Mouse (Mus musculus): ENCODE results near the gene Lgi2. TPM values are rescaled to one million over a fixed set of nuclear protein-coding genes. Genes with fewer than 3 reads are reported as not detected.
A peak's percentile ranks its signal among the peaks of the same experiment; 100 is the strongest.

The Lgi2 gene
- polyA plus RNA-seq, 1 experiment = 25.6 TPM

- TF ChIP-seq CTCF (IDR thresholded peaks at IDR 0.05; ENCODE audit: extremely low read depth, insufficient read depth, low read length) = no peak
- TF ChIP-seq POLR2A (IDR thresholded peaks at IDR 0.05; ENCODE audit: extremely low read depth, insufficient read depth, low read length) = no peak
- Histone ChIP-seq H3K27ac (ENCODE audit: insufficient read depth, low read length) (no peak overlapping the region), H3K4me3 (ENCODE audit: insufficient read depth, low read length) (no peak overlapping the region), H3K4me1 (ENCODE audit: control insufficient read depth, insufficient read depth, low read length) (no peaks in the 10 kb centered on the region)
These were observed 21.1 kb upstream of the Lgi2 start for GRCm38 (mm10) chr5:52587291-52587733.

- TF ChIP-seq CTCF (IDR thresholded peaks at IDR 0.05; ENCODE audit: extremely low read depth, insufficient read depth, low read length) (no peak), POLR2A (IDR thresholded peaks at IDR 0.05; ENCODE audit: extremely low read depth, insufficient read depth, low read length) (no peak)
- Histone ChIP-seq H3K4me3 (ENCODE audit: insufficient read depth, low read length) (no peak overlapping the region), H3K27ac (ENCODE audit: insufficient read depth, low read length) (no peak overlapping the region), H3K4me1 (ENCODE audit: control insufficient read depth, insufficient read depth, low read length) (peaks cover 4% of the 10 kb centered on the region; the same call in 1 of the 2 replicates)
These were observed 6.3 kb upstream of the Lgi2 start for GRCm38 (mm10) chr5:52572572-52572971.

- no peak overlapping the region for H3K27ac ChIP-seq (ENCODE audit: insufficient read depth, low read length)
- no peak overlapping the region for H3K4me3 ChIP-seq (ENCODE audit: insufficient read depth, low read length)
- TF ChIP-seq CTCF (IDR thresholded peaks at IDR 0.05; ENCODE audit: extremely low read depth, insufficient read depth, low read length) (no peak), POLR2A (IDR thresholded peaks at IDR 0.05; ENCODE audit: extremely low read depth, insufficient read depth, low read length) (no peak)
- peaks cover 4% of the 10 kb centered on the region; the same call in 1 of the 2 replicates for H3K4me1 ChIP-seq (ENCODE audit: control insufficient read depth, insufficient read depth, low read length)
These were observed 4.5 kb upstream of the Lgi2 start for GRCm38 (mm10) chr5:52570746-52571145.

GRCm38 (mm10) chr5:52565214-52565812 is 949 bp downstream of the Lgi2 start:
- no peak overlapping the region for H3K27ac ChIP-seq (ENCODE audit: insufficient read depth, low read length)
- H3K4me3 ChIP-seq (ENCODE audit: insufficient read depth, low read length) = peak overlapping the region; percentile 41
- TF ChIP-seq POLR2A (IDR thresholded peaks at IDR 0.05; ENCODE audit: extremely low read depth, insufficient read depth, low read length) (no peak), CTCF (IDR thresholded peaks at IDR 0.05; ENCODE audit: extremely low read depth, insufficient read depth, low read length) (no peak)
- H3K4me1 ChIP-seq (ENCODE audit: control insufficient read depth, insufficient read depth, low read length) = peaks cover 4% of the 10 kb centered on the region; the same call in 1 of the 2 replicates

GRCm38 (mm10) chr5:52564351-52564750 is 1.9 kb downstream of the Lgi2 start:
- H3K4me1 ChIP-seq (ENCODE audit: control insufficient read depth, insufficient read depth, low read length) = no peaks in the 10 kb centered on the region
- H3K4me3 ChIP-seq (ENCODE audit: insufficient read depth, low read length) = peak overlapping the region; percentile 41; the same call in 1 of the 2 replicates
- TF ChIP-seq POLR2A (IDR thresholded peaks at IDR 0.05; ENCODE audit: extremely low read depth, insufficient read depth, low read length) (no peak), CTCF (IDR thresholded peaks at IDR 0.05; ENCODE audit: extremely low read depth, insufficient read depth, low read length) (no peak)
- no peak overlapping the region for H3K27ac ChIP-seq (ENCODE audit: insufficient read depth, low read length)

- TF ChIP-seq CTCF (IDR thresholded peaks at IDR 0.05; ENCODE audit: extremely low read depth, insufficient read depth, low read length) (no peak), POLR2A (IDR thresholded peaks at IDR 0.05; ENCODE audit: extremely low read depth, insufficient read depth, low read length) (no peak)
- H3K4me1 ChIP-seq (ENCODE audit: control insufficient read depth, insufficient read depth, low read length) = no peaks in the 10 kb centered on the region
- no peak overlapping the region for H3K27ac ChIP-seq (ENCODE audit: insufficient read depth, low read length)
- no peak overlapping the region for H3K4me3 ChIP-seq (ENCODE audit: insufficient read depth, low read length)
These were observed 6.0 kb downstream of the Lgi2 start for GRCm38 (mm10) chr5:52560240-52560639.

- Histone ChIP-seq H3K4me1 (ENCODE audit: control insufficient read depth, insufficient read depth, low read length) (no peaks in the 10 kb centered on the region), H3K4me3 (ENCODE audit: insufficient read depth, low read length) (no peak overlapping the region), H3K27ac (ENCODE audit: insufficient read depth, low read length) (no peak overlapping the region)
- TF ChIP-seq POLR2A (IDR thresholded peaks at IDR 0.05; ENCODE audit: extremely low read depth, insufficient read depth, low read length) (no peak), CTCF (IDR thresholded peaks at IDR 0.05; ENCODE audit: extremely low read depth, insufficient read depth, low read length) (no peak)
These were observed 10.7 kb downstream of the Lgi2 start for GRCm38 (mm10) chr5:52555526-52555925.

GRCm38 (mm10) chr5:52551318-52551632 is 15.0 kb downstream of the Lgi2 start:
- Histone ChIP-seq H3K27ac (ENCODE audit: insufficient read depth, low read length) (no peak overlapping the region), H3K4me1 (ENCODE audit: control insufficient read depth, insufficient read depth, low read length) (no peaks in the 10 kb centered on the region), H3K4me3 (ENCODE audit: insufficient read depth, low read length) (no peak overlapping the region)
- TF ChIP-seq POLR2A (IDR thresholded peaks at IDR 0.05; ENCODE audit: extremely low read depth, insufficient read depth, low read length) (no peak), CTCF (IDR thresholded peaks at IDR 0.05; ENCODE audit: extremely low read depth, insufficient read depth, low read length) (no peak)

- Histone ChIP-seq H3K4me1 (ENCODE audit: control insufficient read depth, insufficient read depth, low read length) (no peaks in the 10 kb centered on the region), H3K27ac (ENCODE audit: insufficient read depth, low read length) (no peak overlapping the region), H3K4me3 (ENCODE audit: insufficient read depth, low read length) (no peak overlapping the region)
- TF ChIP-seq POLR2A (IDR thresholded peaks at IDR 0.05; ENCODE audit: extremely low read depth, insufficient read depth, low read length) (no peak), CTCF (IDR thresholded peaks at IDR 0.05; ENCODE audit: extremely low read depth, insufficient read depth, low read length) (no peak)
These were observed 15.5 kb downstream of the Lgi2 start for GRCm38 (mm10) chr5:52550613-52551317.

GRCm38 (mm10) chr5:52546950-52547349 is 19.3 kb downstream of the Lgi2 start:
- TF ChIP-seq CTCF (IDR thresholded peaks at IDR 0.05; ENCODE audit: extremely low read depth, insufficient read depth, low read length) (peak; percentile 45), POLR2A (IDR thresholded peaks at IDR 0.05; ENCODE audit: extremely low read depth, insufficient read depth, low read length) (no peak)
- Histone ChIP-seq H3K4me1 (ENCODE audit: control insufficient read depth, insufficient read depth, low read length) (no peaks in the 10 kb centered on the region), H3K27ac (ENCODE audit: insufficient read depth, low read length) (no peak overlapping the region), H3K4me3 (ENCODE audit: insufficient read depth, low read length) (no peak overlapping the region)
